Mouse (Mus musculus) right cerebral cortex, postnatal 25 days (tissue): ENCODE measurements around the gene Bcl9.

Experiments
- DNase-seq: peaks from one replicate; pipeline ENCODE4 v3.0.0; 2022

The Bcl9 gene

DNA sequence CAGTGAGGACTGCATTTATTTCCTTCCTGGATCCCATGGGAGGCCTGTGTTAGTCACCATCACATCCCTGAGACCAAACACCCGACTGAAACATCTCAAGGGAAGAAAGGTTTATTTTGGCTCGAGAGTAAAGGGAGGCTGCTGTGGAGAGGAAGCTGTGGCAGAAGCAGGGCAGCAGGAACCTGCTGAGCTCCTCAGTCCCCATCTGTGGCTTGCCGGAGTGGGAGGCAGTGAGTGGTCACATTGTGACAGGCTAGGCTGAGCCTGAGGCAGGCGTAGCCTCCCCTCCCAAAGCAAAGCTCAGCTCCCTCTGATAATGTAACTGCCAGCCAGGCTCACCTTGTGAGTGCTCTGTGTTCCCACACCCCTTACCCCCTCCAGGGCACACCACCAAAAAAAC, 130.6 kb downstream of the Bcl9 start:
- DNase-seq = no peak

DNA sequence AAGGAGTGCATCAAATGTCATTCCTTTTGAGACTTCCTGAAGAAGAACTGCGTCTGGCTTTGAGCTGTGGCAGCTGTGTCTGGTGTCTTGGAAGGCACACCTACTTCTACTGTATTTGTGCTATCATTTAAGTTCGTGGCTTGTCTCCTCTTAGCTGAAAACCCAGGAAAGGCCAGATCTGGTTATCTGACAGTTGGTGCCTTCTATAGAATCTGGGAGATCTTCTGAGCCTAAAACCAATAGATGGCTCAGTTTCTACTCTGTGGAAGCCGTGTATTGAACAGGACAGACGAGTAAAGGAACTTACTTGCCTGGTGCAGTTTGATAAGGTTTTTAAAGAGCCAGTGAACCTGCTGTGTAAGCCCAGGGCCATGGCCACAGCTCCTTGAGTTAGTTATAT, 133.2 kb downstream of the Bcl9 start:
- no peak for DNase-seq

GRCm38 (mm10) chr3:97161773-97162172, 135.9 kb downstream of the Bcl9 start:
- no peak for DNase-seq

- peak; percentile 50 for DNase-seq
Measured at GRCm38 (mm10) chr3:97160908-97161307, 136.8 kb downstream of the Bcl9 start.

- no peak for DNase-seq
Measured at GRCm38 (mm10) chr3:97159986-97160385, 137.7 kb downstream of the Bcl9 start.

GRCm38 (mm10) chr3:97159509-97159850, 138.2 kb downstream of the Bcl9 start:
- DNase-seq = no peak

- peak; percentile 86 for DNase-seq
Measured at GRCm38 (mm10) chr3:97158611-97159508, 138.9 kb downstream of the Bcl9 start, which contains the start of gene Acp6. Gene Acp6, plus strand, starts transcription at chr3:97158777.

DNA sequence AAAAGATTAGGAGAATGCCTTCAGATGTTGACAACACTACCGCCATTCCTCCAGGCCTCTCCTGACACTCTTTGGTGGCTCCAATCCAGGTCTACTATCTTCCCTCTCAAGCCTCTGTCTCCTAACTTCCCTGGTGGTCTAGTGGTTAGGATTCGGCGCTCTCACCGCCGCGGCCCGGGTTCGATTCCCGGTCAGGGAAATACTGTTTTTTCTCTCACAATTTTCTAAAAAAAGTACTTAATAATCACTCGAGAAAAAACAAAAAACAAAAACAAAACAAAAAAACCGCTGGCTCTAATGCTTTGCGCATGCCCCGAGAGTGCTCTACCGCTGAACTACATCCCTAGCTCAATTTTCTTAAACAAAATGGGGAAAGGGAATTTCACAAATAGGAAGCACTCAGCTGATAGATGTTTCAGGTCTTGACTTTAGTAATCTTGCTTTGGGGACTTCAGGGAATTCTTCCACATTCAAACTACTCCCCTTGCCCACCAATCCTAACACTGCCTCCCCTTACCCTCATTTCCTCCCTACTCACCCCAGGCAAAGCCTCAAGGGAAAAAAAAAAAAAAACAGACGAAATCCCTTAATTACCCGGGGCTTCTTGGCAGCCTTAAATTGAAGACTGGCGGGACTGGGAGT, 139.6 kb downstream of the Bcl9 start:
- DNase-seq = peak; percentile 86

DNA sequence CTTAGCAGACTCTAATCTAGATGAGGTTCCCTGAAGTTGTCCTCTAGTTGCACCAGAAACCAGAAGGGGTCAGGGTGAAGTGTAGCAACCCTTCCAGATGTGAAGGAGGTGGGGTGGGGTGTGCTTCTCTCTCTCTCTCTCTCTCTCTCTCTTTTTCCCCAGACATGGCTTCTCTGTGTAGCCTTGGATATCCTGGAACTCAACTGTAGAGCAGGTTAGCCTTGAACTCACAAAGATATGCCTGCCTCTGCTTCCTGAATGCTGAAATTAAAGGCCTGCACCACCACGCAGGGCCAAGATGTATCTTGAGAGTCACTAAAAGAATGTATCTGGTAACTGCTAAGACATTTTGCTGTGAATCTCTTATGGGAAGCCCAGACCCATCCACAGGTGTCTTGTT, 140.4 kb downstream of the Bcl9 start:
- no peak for DNase-seq

DNA sequence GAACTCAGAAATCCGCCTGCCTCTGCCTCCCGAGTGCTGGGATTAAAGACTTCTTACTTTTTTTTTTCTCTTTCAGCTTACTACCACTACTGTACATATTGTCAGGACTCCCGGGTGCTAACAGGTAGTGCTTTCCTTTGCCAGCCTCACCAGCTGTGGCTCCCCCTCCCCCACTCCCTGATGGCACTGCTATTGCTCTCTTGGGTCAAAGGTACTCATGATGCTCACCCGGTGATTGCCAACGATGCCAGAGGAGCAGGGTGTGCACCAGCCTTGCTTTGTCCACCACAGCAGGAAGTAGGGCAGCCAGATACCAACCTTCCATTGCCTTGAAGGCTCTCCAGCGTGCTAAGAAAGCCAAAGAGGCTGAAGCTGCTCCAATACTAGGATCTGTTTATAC, 141.3 kb downstream of the Bcl9 start:
- DNase-seq = no peak
